Mouse (Mus musculus) liver, embryonic 14.5 days (tissue): ENCODE measurements around the gene Pde4d. TPM values are rescaled to one million over a fixed set of nuclear protein-coding genes. Genes with fewer than 3 reads are reported as not detected.

Experiments used
- ATAC-seq: fragments of 200-750 bp; cut with Nextera tagmentation; 2 replicates; pipeline ENCODE4 v1.8.0; 2017; ENCODE audit warnings: moderate number of reproducible peaks, mild to moderate bottlenecking, moderate library complexity; ENCODE audit not compliant: insufficient read depth
- DNase-seq, 3 experiments: peaks; one replicate each; pipeline ENCODE4 v3.0.0-alpha.2; 2012 to 2013; ENCODE audit warnings: low read depth in 3 of 3, low spot score in 3 of 3
- H3K27ac ChIP-seq: fragments of 300-500 bp; sonication (generic); 2 replicates; pipeline ENCODE4 v1.5.1; 2014; ENCODE audit warnings: moderate library complexity, mild to moderate bottlenecking, control low read depth, inconsistent platforms
- H3K27me3 ChIP-seq: fragments of 300-500 bp; sonication (generic); 2 replicates; pipeline ENCODE4 v1.6.1; 2014; ENCODE audit warnings: mild to moderate bottlenecking, low read length, moderate library complexity; ENCODE audit not compliant: control insufficient read depth, insufficient read depth
- H3K36me3 ChIP-seq: fragments of 300-500 bp; sonication (generic); replicated peaks from 2 replicates; pipeline ENCODE4 v1.6.1; 2014; ENCODE audit warnings: low read depth; ENCODE audit not compliant: control insufficient read depth, insufficient read depth
- H3K4me1 ChIP-seq, 2 experiments: fragments of 200-500 bp in 1 of 2; fragments of 300-500 bp in 1 of 2; sonication (generic) in 1 of 2; replicated peaks; 2 replicates each; pipeline ENCODE4 v1.6.1; 2012 to 2014; ENCODE audit warnings: antibody characterized with exemption in 1 of 2, inconsistent platforms in 1 of 2, low read length in 1 of 2; ENCODE audit not compliant: control insufficient read depth in 2 of 2, insufficient read depth in 2 of 2
- H3K4me2 ChIP-seq: fragments of 300-500 bp; sonication (generic); 2 replicates; pipeline ENCODE4 v1.6.1; 2014; ENCODE audit warnings: low read depth, mild to moderate bottlenecking, control low read depth, moderate library complexity
- H3K4me3 ChIP-seq, 2 experiments: fragments of 200-500 bp in 1 of 2; fragments of 300-500 bp in 1 of 2; sonication (generic) in 1 of 2; 2 replicates each; pipeline ENCODE4 v1.5.1; 2012 to 2014; ENCODE audit warnings: low read depth in 2 of 2, low read length in 2 of 2, mild to moderate bottlenecking in 2 of 2, control low read depth in 1 of 2, inconsistent platforms in 1 of 2, moderate library complexity in 1 of 2; ENCODE audit not compliant: insufficient read depth in 1 of 2
- H3K9ac ChIP-seq: fragments of 300-500 bp; sonication (generic); replicated peaks from 2 replicates; pipeline ENCODE4 v1.6.1; 2014; ENCODE audit warnings: mild to moderate bottlenecking, control low read depth, moderate library complexity
- H3K9me3 ChIP-seq: fragments of 300-500 bp; sonication (generic); 2 replicates; pipeline ENCODE4 v1.6.1; 2016; ENCODE audit warnings: low read length, mixed read lengths; ENCODE audit not compliant: control insufficient read depth
- CTCF ChIP-seq: IDR thresholded peaks from 2 replicates; pipeline ENCODE4 v1.5.1; 2016; ENCODE audit warnings: antibody characterized with exemption, low read depth, control low read depth
- EP300 ChIP-seq: IDR thresholded peaks from 2 replicates; pipeline ENCODE4 v1.6.1; 2016; ENCODE audit warnings: antibody characterized with exemption, low read depth
- WGBS: fragments of 180-500 bp; shearing (Covaris S2); extraction: QIAGEN DNeasy Blood & Tissue Kit; methylation state at CpG from one replicate; pipeline ENCODE4 v1.1.7; 2014; ENCODE audit not compliant: insufficient replicate concordance; 5-methylcytosine and 5-hydroxymethylcytosine counted together
- polyA plus RNA-seq, 2 experiments: library from polyadenylated mRNA; depleted of rRNA in 1 of 2; stranded (reverse) in 1 of 2; unstranded in 1 of 2; fragments of >200 nt; fragmentation: Nextera tagmentation in 1 of 2; extraction: Ambion mirVana in 1 of 2; gene quantifications; 2 replicates each; pipeline versions ENCODE4 v1.2.1 to v1.2.3; 2012 to 2014

Pde4d gene
- polyA plus RNA-seq, 2 experiments: 4.9 to 8.6 TPM

- Histone ChIP-seq H3K27ac (no peak overlapping the region), H3K36me3 (no peaks in the 10 kb centered on the region)
Observed at GRCm38 (mm10) chr13:109790045-109790715, 1340.4 kb downstream of the Pde4d start.

GRCm38 (mm10) chr13:109793918-109794317 lies 1344.2 kb downstream of the Pde4d start:
- no peak for ATAC-seq
- Histone ChIP-seq H3K9ac (no peak overlapping the region), H3K36me3 (no peaks in the 10 kb centered on the region), H3K4me3 (no peak overlapping the region), H3K27ac (no peak overlapping the region), H3K4me2 (no peak overlapping the region), H3K4me1 (no peaks in the 10 kb centered on the region), H3K9me3 (no peaks in the 10 kb centered on the region), H3K27me3 (no peaks in the 10 kb centered on the region)
- 83% methylated on average over 9 of the region's 9 CpGs for WGBS
- DNase-seq: no peak
- TF ChIP-seq CTCF: no peak
- TF ChIP-seq EP300: no peak

More at GRCm38 (mm10) chr13:109790045-109790715, 1340.4 kb downstream of the Pde4d start:
- ATAC-seq: no peak
- TF ChIP-seq EP300 (no peak), CTCF (no peak)
- Histone ChIP-seq H3K4me3 (no peak overlapping the region), H3K4me1 (no peaks in the 10 kb centered on the region), H3K9me3 (no peaks in the 10 kb centered on the region), H3K27me3 (no peaks in the 10 kb centered on the region), H3K4me2 (no peak overlapping the region), H3K9ac (no peak overlapping the region)
- no peak for DNase-seq
- WGBS: 78% methylated on average over 8 of the region's 8 CpGs

- Histone ChIP-seq H3K27ac (no peak overlapping the region), H3K4me1 (no peaks in the 10 kb centered on the region), H3K9ac (no peak overlapping the region), H3K4me3 (no peak overlapping the region), H3K36me3 (no peaks in the 10 kb centered on the region), H3K9me3 (no peaks in the 10 kb centered on the region), H3K27me3 (no peaks in the 10 kb centered on the region), H3K4me2 (no peak overlapping the region)
- DNase-seq (no peak), ATAC-seq (no peak)
- WGBS: 71% methylated on average over 4 of the region's 4 CpGs
- TF ChIP-seq CTCF (no peak), EP300 (no peak)
Observed at GRCm38 (mm10) chr13:109798651-109799050, 1348.9 kb downstream of the Pde4d start.

GRCm38 (mm10) chr13:109802201-109802600 lies 1352.5 kb downstream of the Pde4d start:
- Histone ChIP-seq H3K4me2 (no peak overlapping the region), H3K27me3 (no peaks in the 10 kb centered on the region), H3K4me3 (no peak overlapping the region), H3K9me3 (no peaks in the 10 kb centered on the region), H3K36me3 (no peaks in the 10 kb centered on the region), H3K27ac (no peak overlapping the region), H3K4me1 (peaks cover 13 to 16% of the 10 kb centered on the region in 2 experiments), H3K9ac (no peak overlapping the region)
- no peak for TF ChIP-seq CTCF
- TF ChIP-seq EP300: no peak
- ATAC-seq (no peak), DNase-seq (no peak)
- 56% methylated on average over 4 of the region's 4 CpGs for WGBS

- ATAC-seq (0 out of 2 replicates have a peak, but pooled peaks have one; percentile 46), DNase-seq (no peak)
- Histone ChIP-seq H3K9me3 (no peaks in the 10 kb centered on the region), H3K9ac (no peak overlapping the region), H3K4me3 (no peak overlapping the region), H3K36me3 (no peaks in the 10 kb centered on the region), H3K27me3 (no peaks in the 10 kb centered on the region), H3K4me1 (peaks cover 19 to 28% of the 10 kb centered on the region in 2 experiments), H3K4me2 (peak overlapping the region; percentile 26; the same call in 1 of the 2 replicates), H3K27ac (no peak overlapping the region)
- no peak for TF ChIP-seq CTCF
- no peak for TF ChIP-seq EP300
- WGBS: 82% methylated on average over 5 of the region's 5 CpGs
Observed at GRCm38 (mm10) chr13:109806193-109806966, 1356.6 kb downstream of the Pde4d start.
